In the genomic region with DNA sequence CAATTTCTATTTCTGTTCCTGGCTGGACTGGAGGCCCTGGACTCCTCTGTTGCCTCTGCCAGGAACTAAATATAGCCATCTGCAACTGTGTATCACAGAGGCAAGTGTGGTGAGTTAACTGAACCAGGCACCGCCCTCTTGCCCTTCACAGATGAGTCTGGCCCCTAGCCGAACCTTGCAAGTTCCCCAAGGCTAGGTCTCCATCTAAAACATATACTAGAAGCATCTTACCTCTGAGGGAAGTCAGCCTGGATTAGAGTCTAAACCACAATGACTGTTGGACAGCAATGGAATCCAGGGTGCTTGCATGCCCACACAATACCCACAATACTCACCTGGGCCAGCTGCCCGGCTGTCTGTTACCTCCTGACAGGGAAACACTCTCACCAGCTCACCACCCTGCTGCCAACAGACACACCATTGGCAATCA, we compare ENCODE assay signal across 11 mouse cellular contexts. TPM values are rescaled to one million over a fixed set of nuclear protein-coding genes. Genes with fewer than 3 reads are reported as not detected.
DNase-seq lines count a peak whose midpoint lies in the region; ATAC-seq and TF ChIP-seq lines count a peak whose summit lies in the region.
"Had no signal": no experiment of that assay in that cellular context is flagged by ENCODE, and none has a peak within 500 bp of the region (broad histone marks: within the 10 kb centered on the region; RNA-seq: fewer than 3 reads in every experiment).

No protein-coding gene starts in this region.

- no peak for TF ChIP-seq CTCF in stomach, postnatal 0 days (IDR thresholded peaks at IDR 0.05; ENCODE audit: low read depth)

- H3K4me3 ChIP-seq in hindbrain, embryonic 16.5 days (ENCODE audit: low read length): no peak overlapping the region
- no peak overlapping the region for H3K4me3 ChIP-seq in hindbrain, embryonic 14.5 days (replicated peaks; ENCODE audit: low read length)
- no peak overlapping the region for H3K4me3 ChIP-seq in stomach, embryonic 14.5 days (ENCODE audit: low read depth, low read length)
- H3K4me3 ChIP-seq in stomach, postnatal 0 days (ENCODE audit: low read depth, low read length): no peak overlapping the region
- no peak overlapping the region for H3K4me3 ChIP-seq in heart, embryonic 13.5 days
- H3K4me3 ChIP-seq: neural tube, embryonic 12.5 days had no signal

- H3K9me3 ChIP-seq in hindbrain, embryonic 16.5 days (ENCODE audit: control insufficient read depth, low read length): no peaks in the 10 kb centered on the region
- no peaks in the 10 kb centered on the region for H3K9me3 ChIP-seq in hindbrain, embryonic 14.5 days (ENCODE audit: control insufficient read depth, low read length)
- H3K9me3 ChIP-seq in stomach, embryonic 14.5 days (ENCODE audit: control insufficient read depth, low read depth, low read length): no peaks in the 10 kb centered on the region
- no peaks in the 10 kb centered on the region for H3K9me3 ChIP-seq in stomach, postnatal 0 days (ENCODE audit: control insufficient read depth, low read length)
- no peaks in the 10 kb centered on the region for H3K9me3 ChIP-seq in heart, embryonic 13.5 days
- H3K9me3 ChIP-seq: neural tube, embryonic 12.5 days had no signal

- H3K36me3 ChIP-seq in hindbrain, embryonic 16.5 days (ENCODE audit: control insufficient read depth, insufficient read depth, low read length): no peaks in the 10 kb centered on the region
- H3K36me3 ChIP-seq in hindbrain, embryonic 14.5 days (replicated peaks; ENCODE audit: control insufficient read depth, insufficient read depth): no peaks in the 10 kb centered on the region
- no peaks in the 10 kb centered on the region; the same call in 1 of the 2 replicates for H3K36me3 ChIP-seq in stomach, embryonic 14.5 days (ENCODE audit: control insufficient read depth, insufficient read depth, low read length)
- H3K36me3 ChIP-seq in stomach, postnatal 0 days (ENCODE audit: control insufficient read depth, insufficient read depth, low read length): no peaks in the 10 kb centered on the region
- H3K36me3 ChIP-seq in heart, embryonic 13.5 days: no peaks in the 10 kb centered on the region
- H3K36me3 ChIP-seq: neural tube, embryonic 12.5 days had no signal

- peak overlapping the region; percentile 39; the same call in 1 of the 2 replicates for H3K27ac ChIP-seq in hindbrain, embryonic 16.5 days (ENCODE audit: low read depth, low read length)
- H3K27ac ChIP-seq in hindbrain, embryonic 14.5 days: no peak overlapping the region
- peak overlapping the region; percentile 39; the same call in 1 of the 2 replicates for H3K27ac ChIP-seq in stomach, embryonic 14.5 days (ENCODE audit: low read length)
- H3K27ac ChIP-seq in stomach, postnatal 0 days (replicated peaks): no peak overlapping the region
- peak overlapping the region; percentile 96 for H3K27ac ChIP-seq in heart, embryonic 13.5 days (replicated peaks)
- H3K27ac ChIP-seq: neural tube, embryonic 12.5 days had no signal

- WGBS in hindbrain, embryonic 16.5 days: 78% methylated on average over 3 of the region's 3 CpGs
- WGBS in hindbrain, embryonic 14.5 days: 83% methylated on average over 3 of the region's 3 CpGs
- 59% methylated on average over 3 of the region's 3 CpGs for WGBS in stomach, embryonic 14.5 days
- 48% methylated on average over 3 of the region's 3 CpGs for WGBS in stomach, postnatal 0 days
- WGBS in heart, embryonic 13.5 days: 30% methylated on average over 3 of the region's 3 CpGs

- no peak for ATAC-seq in hindbrain, embryonic 16.5 days
- ATAC-seq in hindbrain, embryonic 14.5 days (ENCODE audit: low FRiP score): no peak
- no peak for ATAC-seq in stomach, embryonic 14.5 days (ENCODE audit: insufficient number of reproducible peaks, insufficient read depth, low FRiP score, low read depth)
- ATAC-seq in stomach, postnatal 0 days (ENCODE audit: low FRiP score, low TSS enrichment): no peak
- ATAC-seq in heart, embryonic 13.5 days (ENCODE audit: extremely low read depth, insufficient number of reproducible peaks, low FRiP score, low TSS enrichment): peak; percentile 57; the same call in 1 of the 2 replicates
- ATAC-seq in CD4-positive, CD25-positive, alpha-beta regulatory T cell, adult 4 months: no peak
- ATAC-seq: inflammation-experienced regulatory T-cells, adult 6 months had no signal

- no peak for TF ChIP-seq EP300 in stomach, postnatal 0 days (optimal IDR thresholded peaks at IDR 0.05)

- H3K27me3 ChIP-seq in hindbrain, embryonic 16.5 days (replicated peaks; ENCODE audit: control insufficient read depth, insufficient read depth, low read length): no peaks in the 10 kb centered on the region; the same call in 1 of the 2 replicates
- no peaks in the 10 kb centered on the region for H3K27me3 ChIP-seq in hindbrain, embryonic 14.5 days (ENCODE audit: control insufficient read depth, insufficient read depth, low read length)
- no peaks in the 10 kb centered on the region for H3K27me3 ChIP-seq in stomach, embryonic 14.5 days (ENCODE audit: control insufficient read depth, insufficient read depth, low read length)
- H3K27me3 ChIP-seq in stomach, postnatal 0 days (ENCODE audit: control insufficient read depth, insufficient read depth, low read length): no peaks in the 10 kb centered on the region
- no peaks in the 10 kb centered on the region for H3K27me3 ChIP-seq in heart, embryonic 13.5 days (replicated peaks)
- H3K27me3 ChIP-seq: neural tube, embryonic 12.5 days had no signal

- no peak overlapping the region for H3K4me2 ChIP-seq in hindbrain, embryonic 16.5 days (ENCODE audit: low read length)
- no peak overlapping the region for H3K4me2 ChIP-seq in hindbrain, embryonic 14.5 days (replicated peaks)
- H3K4me2 ChIP-seq in stomach, embryonic 14.5 days (replicated peaks; ENCODE audit: low read depth, low read length): no peak overlapping the region
- H3K4me2 ChIP-seq in stomach, postnatal 0 days (replicated peaks; ENCODE audit: low read depth): no peak overlapping the region
- H3K4me2 ChIP-seq in heart, embryonic 13.5 days: peak overlapping the region; percentile 51
- H3K4me2 ChIP-seq: neural tube, embryonic 12.5 days had no signal

- peaks cover 25% of the 10 kb centered on the region for H3K4me1 ChIP-seq in hindbrain, embryonic 16.5 days (ENCODE audit: control insufficient read depth, insufficient read depth, low read depth, low read length)
- peaks cover 30% of the 10 kb centered on the region for H3K4me1 ChIP-seq in hindbrain, embryonic 14.5 days (replicated peaks; ENCODE audit: control insufficient read depth, insufficient read depth, low read length)
- peaks cover 17% of the 10 kb centered on the region for H3K4me1 ChIP-seq in stomach, embryonic 14.5 days (ENCODE audit: control insufficient read depth, insufficient read depth, low read length)
- peaks cover 2% of the 10 kb centered on the region; the same call in 1 of the 2 replicates for H3K4me1 ChIP-seq in stomach, postnatal 0 days (replicated peaks; ENCODE audit: control insufficient read depth, insufficient read depth)
- peaks cover 84% of the 10 kb centered on the region for H3K4me1 ChIP-seq in heart, embryonic 13.5 days

- no peak overlapping the region for H3K9ac ChIP-seq in hindbrain, embryonic 16.5 days (ENCODE audit: low read depth, low read length)
- H3K9ac ChIP-seq in hindbrain, embryonic 14.5 days: no peak overlapping the region
- no peak overlapping the region for H3K9ac ChIP-seq in stomach, embryonic 14.5 days (replicated peaks; ENCODE audit: low read depth, low read length)
- no peak overlapping the region for H3K9ac ChIP-seq in stomach, postnatal 0 days (ENCODE audit: low read length)
- peak overlapping the region; percentile 62; the same call in 1 of the 2 replicates for H3K9ac ChIP-seq in heart, embryonic 13.5 days
- H3K9ac ChIP-seq: neural tube, embryonic 12.5 days had no signal

- no peak for DNase-seq in hindbrain, embryonic 14.5 days (ENCODE audit: low spot score)
- no peak for DNase-seq in stomach, postnatal 0 days (ENCODE audit: low spot score)
- no peak for DNase-seq in thymus, postnatal 14 days
- DNase-seq in thymus, postnatal 36 days: no peak
- DNase-seq: cerebellum, postnatal 14 days had no signal

RNA-seq across cellular contexts. Expression of gene Sorcs2, which starts 30.7 kb away (rescaled TPM):
- 11.8 and 15.5 TPM in 2 replicates for polyA plus RNA-seq in hindbrain, embryonic 16.5 days (2015; fragmentation: Nextera tagmentation; extraction: Ambion mirVana)
- 11.5 and 13.0 TPM in 2 replicates for polyA plus RNA-seq in hindbrain, embryonic 14.5 days (2014; fragmentation: Nextera tagmentation; extraction: Ambion mirVana)
- 14.5 and 16.0 TPM in 2 replicates for polyA plus RNA-seq in stomach, embryonic 14.5 days (2014; fragmentation: Nextera tagmentation; extraction: Ambion mirVana)
- 3.1 and 4.2 TPM in 2 replicates for polyA plus RNA-seq in stomach, postnatal 0 days (2015; fragmentation: Nextera tagmentation; extraction: Ambion mirVana)
- polyA plus RNA-seq in heart, embryonic 13.5 days (2015; fragmentation: Nextera tagmentation; extraction: Ambion mirVana): 10.7 and 10.9 TPM in 2 replicates
- 1 to 10 TPM; 4.5 to 4.7 TPM for polyA plus RNA-seq in CD4-positive, CD25-positive, alpha-beta regulatory T cell, adult 4 months (2017; shearing (Covaris generic))

Comparison
In these comparisons a context has a peak if more than half of its experiments do, and no peak if none do; other contexts are left out.
1. H3K27ac ChIP-seq: peak in hindbrain, embryonic 16.5 days (single experiment), stomach, embryonic 14.5 days (single experiment) and heart, embryonic 13.5 days (single experiment); none in hindbrain, embryonic 14.5 days (single experiment) and stomach, postnatal 0 days (single experiment).